Mouse (Mus musculus) neural tube, embryonic 15.5 days (tissue): ENCODE results near the gene Vps72. TPM values are rescaled to one million over a fixed set of nuclear protein-coding genes. Genes with fewer than 3 reads are reported as not detected.

Experiments
- ATAC-seq: fragments of 200-750 bp; cut with Nextera tagmentation; 2 replicates; pipeline ENCODE4 v1.8.0; 2017; ENCODE audit warnings: mild to moderate bottlenecking, moderate TSS enrichment, moderate library complexity; ENCODE audit not compliant: low FRiP score
- H3K27ac ChIP-seq: fragments of 300-500 bp; sonication (generic); replicated peaks from 2 replicates; pipeline ENCODE4 v1.5.1; 2015; ENCODE audit warnings: mild to moderate bottlenecking, inconsistent platforms
- H3K27me3 ChIP-seq: fragments of 300-500 bp; sonication (generic); replicated peaks from 2 replicates; pipeline ENCODE4 v1.6.1; 2015; ENCODE audit warnings: inconsistent platforms
- H3K36me3 ChIP-seq: fragments of 300-500 bp; sonication (generic); 2 replicates; pipeline ENCODE4 v1.6.1; 2015; ENCODE audit warnings: inconsistent platforms
- H3K4me1 ChIP-seq: fragments of 300-500 bp; sonication (generic); 2 replicates; pipeline ENCODE4 v1.6.1; 2015; ENCODE audit warnings: inconsistent platforms
- H3K4me2 ChIP-seq: fragments of 300-500 bp; sonication (generic); 2 replicates; pipeline ENCODE4 v1.6.1; 2015; ENCODE audit warnings: inconsistent platforms, mild to moderate bottlenecking, moderate library complexity
- H3K4me3 ChIP-seq: fragments of 300-500 bp; sonication (generic); replicated peaks from 2 replicates; pipeline ENCODE4 v1.5.1; 2015; ENCODE audit warnings: mild to moderate bottlenecking, inconsistent platforms
- H3K9ac ChIP-seq: fragments of 300-500 bp; sonication (generic); replicated peaks from 2 replicates; pipeline ENCODE4 v1.6.1; 2015; ENCODE audit warnings: mild to moderate bottlenecking, inconsistent platforms
- H3K9me3 ChIP-seq: fragments of 300-500 bp; sonication (generic); replicated peaks from 2 replicates; pipeline ENCODE4 v1.6.1; 2016; ENCODE audit warnings: inconsistent platforms
- WGBS: fragments of 180-500 bp; shearing (Covaris S2); methylation state at CpG from one replicate; pipeline ENCODE4 v1.1.7; 2015; ENCODE audit warnings: mixed read lengths; 5-methylcytosine and 5-hydroxymethylcytosine counted together
- polyA plus RNA-seq: library from polyadenylated mRNA; unstranded; fragments of >200 nt; fragmentation: Nextera tagmentation; extraction: Ambion mirVana; gene quantifications from 2 replicates; pipeline ENCODE4 v1.2.1, GENCODE M21; 2015

The Vps72 gene
- polyA plus RNA-seq, 1 experiment from 2014 or later: 142 TPM

DNA sequence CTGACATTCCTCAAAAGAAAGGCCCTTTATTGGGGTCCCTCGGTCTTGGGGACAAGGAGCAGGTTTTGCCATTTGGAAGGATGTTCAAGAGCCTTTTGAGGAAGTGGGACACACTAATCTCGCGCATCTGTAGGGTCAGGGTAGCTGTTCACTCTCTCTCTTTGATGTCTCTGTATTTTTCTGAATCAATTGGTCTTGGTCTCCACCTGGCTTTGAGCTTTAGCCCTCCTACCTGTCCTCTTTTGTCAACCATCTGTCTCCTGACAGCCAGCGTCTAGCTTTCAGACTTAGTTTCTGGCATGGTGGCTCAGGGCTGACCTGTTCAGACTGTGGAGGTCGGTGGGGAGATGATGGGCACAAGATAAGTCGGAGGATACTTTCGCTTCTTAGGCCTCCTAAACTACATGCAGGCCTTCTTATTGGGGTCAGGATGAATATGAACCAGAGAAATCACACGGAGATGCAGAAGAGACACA lies 48.7 kb downstream of the Vps72 start:
- Histone ChIP-seq H3K9me3 (no peaks in the 10 kb centered on the region), H3K36me3 (0 out of 2 replicates have a peak, but pooled peaks cover 3% of the 10 kb centered on the region), H3K4me2 (peak overlapping the region; percentile 69), H3K4me3 (peak overlapping the region; percentile 69), H3K4me1 (peaks cover 40% of the 10 kb centered on the region), H3K27me3 (no peaks in the 10 kb centered on the region), H3K27ac (peak overlapping the region; percentile 70), H3K9ac (peak overlapping the region; percentile 59)
- no peak for ATAC-seq
- 13% methylated on average over 8 of the region's 8 CpGs for WGBS

DNA sequence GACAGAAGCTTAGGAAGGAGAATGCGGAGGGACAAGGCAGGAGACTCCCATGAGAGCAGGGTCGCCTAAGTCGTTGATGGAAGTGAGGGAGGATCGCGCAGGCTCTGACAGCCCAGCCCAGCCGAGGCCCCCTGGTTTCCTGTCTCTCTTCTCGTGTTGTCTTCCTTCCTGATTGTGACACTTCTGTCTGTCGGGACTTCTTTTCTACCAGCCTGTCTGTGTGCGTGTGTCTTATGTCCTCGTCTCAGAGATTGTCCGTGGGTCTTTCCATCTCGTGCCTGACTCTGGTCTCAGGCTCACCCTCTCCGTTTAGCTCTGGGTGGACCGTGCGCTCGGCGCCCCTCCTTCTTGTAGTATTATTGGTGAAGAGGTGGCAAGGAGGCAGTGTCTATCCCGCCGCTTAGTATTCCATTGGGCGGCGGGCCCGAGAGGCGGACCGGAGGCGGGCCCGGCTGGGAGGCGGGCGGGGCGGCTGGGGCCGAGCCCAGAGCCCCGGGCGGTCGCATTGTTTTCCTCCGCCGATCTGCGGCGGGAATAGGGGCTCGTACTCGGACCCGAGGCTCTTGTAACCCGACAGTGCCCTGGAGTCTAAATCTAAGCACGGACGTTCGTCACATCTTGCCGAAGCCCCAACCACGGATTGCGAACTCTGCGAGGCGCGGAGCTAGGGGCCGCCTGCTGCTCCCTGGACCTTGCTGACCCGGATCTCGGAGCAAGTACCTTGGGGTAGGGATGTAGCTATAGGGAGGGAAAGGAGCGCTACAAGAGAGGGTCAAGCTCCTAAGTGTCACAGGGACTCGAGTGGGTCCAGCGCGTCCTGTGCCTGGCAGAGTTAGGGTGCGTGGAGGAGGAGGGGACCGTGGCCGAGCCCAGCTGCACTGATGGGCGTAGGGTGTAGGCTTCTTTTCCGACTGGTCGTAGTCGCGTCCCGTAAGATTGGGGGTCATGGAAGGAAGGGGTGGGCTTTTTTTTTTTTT lies 49.5 kb downstream of the Vps72 start, which contains the start of gene Sema6c:
Sema6c (plus strand) TSS at position 471 of the 977 bp plus-strand sequence.
- Histone ChIP-seq H3K27me3 (no peaks in the 10 kb centered on the region), H3K4me2 (peak within 1 kb of the TSS; percentile 69), H3K36me3 (peaks cover 8% of the 10 kb centered on the region), H3K9me3 (no peaks in the 10 kb centered on the region), H3K4me3 (peak within 1 kb of the TSS; percentile 69), H3K9ac (peak within 1 kb of the TSS; percentile 59), H3K27ac (peak within 1 kb of the TSS; percentile 84), H3K4me1 (peaks cover 42% of the 10 kb centered on the region)
- peak; percentile 97 for ATAC-seq
- WGBS: under 1% methylated on average over 64 of the region's 66 CpGs

DNA sequence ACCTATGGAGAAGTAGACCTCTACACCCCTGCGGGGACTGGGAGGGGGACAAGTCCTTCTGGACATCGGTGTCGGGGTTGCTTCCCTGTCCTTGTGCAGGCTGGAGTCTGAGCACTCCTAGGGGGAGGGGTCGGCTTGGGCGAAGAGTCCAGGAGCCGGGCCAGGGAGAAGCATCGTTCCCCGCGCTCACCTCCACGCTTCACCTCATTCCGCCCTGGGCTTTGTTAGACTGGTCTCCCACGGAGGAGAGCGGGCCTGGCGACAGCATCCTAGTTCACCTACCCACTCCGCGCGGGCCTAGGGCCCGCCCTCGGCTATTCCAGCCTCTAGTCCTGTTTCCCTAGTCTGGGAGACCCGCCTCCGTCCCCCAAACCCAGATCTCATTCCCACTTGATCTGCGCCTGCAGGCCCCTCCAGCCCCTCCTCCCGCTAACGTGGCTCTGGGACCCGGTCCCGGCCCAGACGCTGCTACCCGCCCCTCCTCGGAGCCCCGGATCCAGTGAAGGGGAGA lies 50.3 kb downstream of the Vps72 start:
- H3K4me2 ChIP-seq: peak overlapping the region; percentile 69
- peak; percentile 19 for ATAC-seq
- peaks cover 42% of the 10 kb centered on the region for H3K4me1 ChIP-seq
- peak overlapping the region; percentile 69 for H3K4me3 ChIP-seq
- WGBS: under 1% methylated on average over 30 of the region's 30 CpGs
- H3K9me3 ChIP-seq: no peaks in the 10 kb centered on the region
- H3K27me3 ChIP-seq: no peaks in the 10 kb centered on the region
- H3K27ac ChIP-seq: peak overlapping the region; percentile 74
- H3K9ac ChIP-seq: peak overlapping the region; percentile 59
- peaks cover 15% of the 10 kb centered on the region for H3K36me3 ChIP-seq

DNA sequence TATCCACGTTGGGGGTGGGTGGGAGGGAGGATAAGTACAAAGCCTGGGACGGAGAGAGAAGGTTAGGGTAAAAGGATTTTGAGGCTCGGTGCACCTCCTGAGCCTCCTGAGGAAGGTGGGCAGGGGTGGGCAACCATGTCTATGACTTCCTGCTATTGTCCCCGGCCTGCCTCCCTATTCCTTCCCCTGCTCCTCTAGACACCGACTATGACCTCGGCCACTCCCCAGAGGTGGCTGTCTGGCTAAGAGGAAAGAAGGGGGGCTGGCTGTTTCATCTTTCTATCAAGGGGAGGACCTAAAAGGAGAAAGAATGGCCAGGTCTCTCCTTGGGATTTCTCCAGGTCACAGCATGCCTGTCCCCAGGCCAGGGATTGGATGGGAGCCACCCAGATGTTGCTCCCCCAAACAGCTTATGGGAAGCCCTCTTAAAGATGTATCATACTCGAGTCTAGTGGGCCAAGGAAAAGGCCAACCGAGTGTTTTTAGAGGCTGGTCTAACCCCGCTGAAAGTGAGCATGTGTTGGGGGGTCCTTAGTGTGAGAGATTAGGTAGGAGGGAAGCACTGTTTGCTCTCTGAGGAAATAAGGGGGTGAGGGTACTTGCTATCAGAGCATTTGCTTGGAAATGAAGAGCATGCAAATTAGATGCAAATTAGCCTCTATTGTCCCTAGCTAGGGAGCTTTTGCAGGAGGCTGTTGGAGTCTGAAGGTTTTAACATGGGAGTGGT lies 51.0 kb downstream of the Vps72 start:
- H3K4me1 ChIP-seq: peaks cover 42% of the 10 kb centered on the region
- 3% methylated on average over 9 of the region's 9 CpGs for WGBS
- 0 out of 2 replicates have a peak, but pooled peaks have one; percentile 1 for ATAC-seq

DNA sequence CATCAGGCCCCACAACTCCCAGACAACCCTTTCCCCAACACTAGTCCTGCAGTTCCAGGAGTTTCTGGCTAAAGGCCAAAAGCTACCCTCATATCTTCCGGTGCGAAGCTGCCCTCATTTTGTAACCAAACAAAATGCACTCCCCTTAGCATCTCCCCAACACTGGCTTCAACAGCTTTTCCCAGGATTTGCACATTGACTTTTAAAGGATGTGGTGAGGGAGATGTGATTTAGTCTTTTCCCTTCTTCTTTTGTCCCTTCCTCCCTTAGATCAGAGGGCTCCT lies 51.5 kb downstream of the Vps72 start:
- Histone ChIP-seq H3K27ac (peak overlapping the region; percentile 74), H3K9ac (peak overlapping the region; percentile 59), H3K4me3 (peak overlapping the region; percentile 69), H3K4me1 (peaks cover 42% of the 10 kb centered on the region), H3K9me3 (no peaks in the 10 kb centered on the region), H3K4me2 (peak overlapping the region; percentile 69), H3K27me3 (peaks cover 4% of the 10 kb centered on the region; the same call in 1 of the 2 replicates), H3K36me3 (peaks cover 27% of the 10 kb centered on the region)
- no peak for ATAC-seq
- WGBS: 10% methylated on average over 2 of the region's 2 CpGs

More for the DNA sequence above, 51.0 kb downstream of the Vps72 start:
- Histone ChIP-seq H3K4me3 (peak overlapping the region; percentile 69), H3K27me3 (no peaks in the 10 kb centered on the region), H3K9ac (peak overlapping the region; percentile 59), H3K27ac (peak overlapping the region; percentile 74), H3K9me3 (no peaks in the 10 kb centered on the region), H3K36me3 (peaks cover 22% of the 10 kb centered on the region), H3K4me2 (peak overlapping the region; percentile 69)

DNA sequence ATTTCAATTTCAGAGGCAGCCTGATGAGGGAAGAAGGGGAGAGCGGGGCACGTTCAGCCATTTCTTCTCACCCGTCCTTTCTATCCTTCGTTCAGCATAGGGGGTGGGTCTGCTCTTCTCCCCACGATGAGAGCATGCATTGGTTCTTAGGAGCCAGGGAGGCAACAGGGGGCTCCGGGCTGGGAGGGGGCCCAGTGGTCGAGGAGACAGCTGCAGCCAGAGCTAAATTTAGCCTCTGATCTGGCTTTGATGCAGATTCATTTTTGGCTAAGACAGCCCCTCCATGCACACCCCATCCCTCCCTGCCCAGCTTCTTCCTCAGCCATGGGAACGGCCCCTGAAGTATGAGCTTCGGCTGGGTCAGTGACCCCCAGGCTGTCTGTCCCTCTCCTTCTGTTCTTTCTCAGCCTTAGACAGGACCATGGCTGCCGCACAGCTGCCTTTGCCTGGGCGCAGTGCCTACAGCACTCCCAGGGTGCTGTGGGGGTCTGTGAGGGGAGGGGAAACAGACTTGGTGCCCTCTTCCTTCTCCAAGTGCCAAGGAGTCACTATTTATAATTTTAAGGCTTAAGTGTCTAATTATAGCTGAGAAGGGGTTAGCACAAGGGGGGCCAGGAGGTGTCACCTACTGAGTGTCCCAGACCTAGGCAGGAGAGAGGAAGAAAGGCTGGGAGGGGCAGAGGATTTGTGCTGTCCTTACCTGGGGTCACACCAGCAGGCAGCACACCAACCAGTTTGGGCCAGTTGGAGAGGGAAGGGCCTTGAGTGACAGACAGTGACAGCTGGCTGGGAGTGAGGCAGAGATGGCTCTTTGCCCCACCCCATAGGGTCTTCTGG lies 52.8 kb downstream of the Vps72 start:
- H3K27me3 ChIP-seq: peaks cover 14% of the 10 kb centered on the region
- peaks cover 40% of the 10 kb centered on the region for H3K36me3 ChIP-seq
- no peak overlapping the region for H3K4me3 ChIP-seq
- H3K27ac ChIP-seq: no peak overlapping the region
- 52% methylated on average over 11 of the region's 11 CpGs for WGBS
- no peaks in the 10 kb centered on the region for H3K9me3 ChIP-seq
- peak overlapping the region; percentile 69 for H3K4me2 ChIP-seq
- H3K9ac ChIP-seq: no peak overlapping the region
- peaks cover 42% of the 10 kb centered on the region for H3K4me1 ChIP-seq
- ATAC-seq: no peak

DNA sequence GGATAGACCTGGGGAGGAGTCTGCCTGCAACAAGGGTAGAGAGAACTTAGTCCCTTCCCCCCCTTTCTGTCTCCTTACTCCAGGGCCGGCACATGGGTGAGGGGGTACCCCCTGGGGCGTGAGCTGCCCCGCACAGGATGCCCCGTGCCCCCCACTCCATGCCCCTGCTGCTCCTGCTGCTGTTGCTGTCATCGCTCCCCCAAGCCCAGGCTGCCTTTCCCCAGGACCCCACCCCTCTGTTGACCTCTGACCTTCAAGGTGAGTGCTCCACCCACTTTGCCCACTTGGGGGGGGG lies 53.4 kb downstream of the Vps72 start:
- H3K27me3 ChIP-seq: peaks cover 19% of the 10 kb centered on the region
- H3K9me3 ChIP-seq: no peaks in the 10 kb centered on the region
- no peak overlapping the region for H3K9ac ChIP-seq
- peaks cover 46% of the 10 kb centered on the region for H3K36me3 ChIP-seq
- ATAC-seq: no peak
- H3K4me3 ChIP-seq: no peak overlapping the region
- WGBS: 82% methylated on average over 5 of the region's 5 CpGs
- 0 out of 2 replicates have a peak overlapping the region, but pooled peaks have one; percentile 69 for H3K4me2 ChIP-seq
- peaks cover 41% of the 10 kb centered on the region for H3K4me1 ChIP-seq
- no peak overlapping the region for H3K27ac ChIP-seq

DNA sequence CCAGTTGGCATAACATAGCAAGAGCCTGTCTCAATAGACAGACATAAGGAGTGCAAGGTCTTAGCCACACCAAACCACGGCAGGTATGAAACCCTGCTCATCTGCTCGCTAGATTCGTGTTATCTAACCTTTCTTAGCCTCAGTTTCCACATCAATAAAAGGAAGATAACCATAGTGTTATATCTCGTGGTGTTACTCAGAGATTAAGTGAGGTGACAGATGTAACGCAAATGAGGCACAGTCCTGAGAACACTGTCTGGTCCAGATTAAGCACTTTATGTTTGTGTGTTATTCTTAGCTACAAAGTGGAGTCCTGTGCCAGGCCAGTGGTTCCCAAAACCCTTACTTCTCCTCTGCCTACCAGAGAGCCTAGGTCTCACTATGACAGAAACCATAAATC lies 54.0 kb downstream of the Vps72 start:
- 84% methylated on average over 5 of the region's 5 CpGs for WGBS
- H3K27me3 ChIP-seq: peaks cover 26% of the 10 kb centered on the region
- H3K9me3 ChIP-seq: no peaks in the 10 kb centered on the region
- H3K9ac ChIP-seq: no peak overlapping the region
- peaks cover 34% of the 10 kb centered on the region for H3K4me1 ChIP-seq
- H3K27ac ChIP-seq: no peak overlapping the region
- ATAC-seq: no peak
- H3K36me3 ChIP-seq: peaks cover 52% of the 10 kb centered on the region
- no peak overlapping the region for H3K4me2 ChIP-seq
- H3K4me3 ChIP-seq: no peak overlapping the region

DNA sequence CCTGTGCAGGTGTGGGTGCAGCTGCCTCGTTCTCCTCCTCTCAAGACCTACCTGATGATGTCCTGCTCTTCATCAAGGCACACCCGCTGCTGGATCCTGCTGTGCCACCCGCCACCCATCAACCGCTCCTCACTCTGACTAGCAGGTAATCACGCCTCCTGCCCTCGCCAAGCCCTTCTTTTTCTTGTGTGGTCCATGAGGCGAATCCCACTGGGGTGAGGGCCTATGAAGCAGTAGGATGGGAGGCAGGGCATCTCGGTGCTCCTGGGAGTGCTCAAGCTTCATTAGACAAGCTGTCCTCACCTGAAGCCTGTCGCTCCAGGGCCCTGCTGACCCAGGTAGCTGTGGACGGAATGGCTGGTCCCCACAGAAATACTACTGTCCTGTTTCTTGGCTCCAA lies 59.2 kb downstream of the Vps72 start:
- Histone ChIP-seq H3K27ac (no peak overlapping the region), H3K9ac (no peak overlapping the region), H3K36me3 (peaks cover 80% of the 10 kb centered on the region), H3K4me1 (peaks cover 20% of the 10 kb centered on the region), H3K4me3 (no peak overlapping the region), H3K27me3 (peaks cover 53% of the 10 kb centered on the region), H3K9me3 (no peaks in the 10 kb centered on the region), H3K4me2 (no peak overlapping the region)
- no peak for ATAC-seq
- 90% methylated on average over 10 of the region's 10 CpGs for WGBS

DNA sequence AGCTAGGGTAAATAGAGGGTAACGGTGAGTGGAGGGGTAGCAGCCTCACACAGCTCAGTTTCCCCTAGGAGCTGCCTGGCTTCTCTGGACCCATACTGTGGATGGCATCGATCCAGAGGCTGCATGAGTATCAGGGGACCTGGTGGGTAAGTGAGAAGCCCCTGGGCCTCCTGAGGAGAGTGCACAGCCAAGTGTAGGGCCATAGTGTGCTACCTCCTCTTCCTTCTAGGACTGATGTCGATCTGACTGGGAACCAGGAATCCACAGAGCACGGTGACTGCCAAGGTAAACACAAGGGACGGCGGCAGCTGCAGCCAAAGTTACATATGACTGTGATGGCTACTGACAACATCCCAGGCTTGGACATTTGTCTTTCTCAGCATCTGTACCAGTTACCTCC lies 60.3 kb downstream of the Vps72 start:
- Histone ChIP-seq H3K27ac (no peak overlapping the region), H3K27me3 (peaks cover 53% of the 10 kb centered on the region), H3K4me3 (no peak overlapping the region), H3K36me3 (peaks cover 73% of the 10 kb centered on the region), H3K4me1 (peaks cover 20% of the 10 kb centered on the region), H3K4me2 (no peak overlapping the region), H3K9me3 (no peaks in the 10 kb centered on the region), H3K9ac (no peak overlapping the region)
- 68% methylated on average over 6 of the region's 6 CpGs for WGBS
- ATAC-seq: no peak
